Mouse (Mus musculus): ENCODE results near the gene Rbfox1. TPM values are rescaled to one million over a fixed set of nuclear protein-coding genes. Genes with fewer than 3 reads are reported as not detected.

Rbfox1 gene
- polyA plus RNA-seq, 1 experiment = 4.0 TPM

DNA sequence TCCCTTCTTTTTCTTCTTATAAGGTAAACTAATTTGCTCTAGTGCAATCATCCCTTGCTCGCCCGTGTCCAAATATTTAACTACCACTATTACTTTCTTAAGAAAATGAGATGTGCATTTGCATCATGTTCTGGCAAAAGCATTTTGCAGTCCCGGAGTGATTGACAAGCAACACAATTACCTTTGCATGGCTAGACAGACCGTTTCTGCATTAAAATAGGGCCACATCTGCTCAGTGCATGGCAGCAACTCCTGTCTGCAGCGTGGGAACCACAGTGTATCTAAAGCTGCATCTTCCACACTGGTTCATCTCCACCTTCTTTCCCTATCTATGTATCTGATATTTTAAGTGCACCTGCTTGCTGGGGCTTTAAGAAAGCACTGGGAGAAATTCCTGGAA is 1473.9 kb downstream of the Rbfox1 start:
- 78% methylated on average over 5 of the region's 5 CpGs for WGBS
- H3K4me3 ChIP-seq (replicated peaks; ENCODE audit: extremely low read depth, low read depth, low read length) = no peak overlapping the region
- H3K4me1 ChIP-seq (ENCODE audit: control insufficient read depth, insufficient read depth, low read length) = no peaks in the 10 kb centered on the region
- no peak for TF ChIP-seq CTCF (IDR thresholded peaks at IDR 0.05; ENCODE audit: insufficient read depth, low read length)
- TF ChIP-seq POLR2A (IDR thresholded peaks at IDR 0.05; ENCODE audit: borderline replicate concordance, extremely low read depth, low read depth, low read length) = no peak
- no peak for DNase-seq

DNA sequence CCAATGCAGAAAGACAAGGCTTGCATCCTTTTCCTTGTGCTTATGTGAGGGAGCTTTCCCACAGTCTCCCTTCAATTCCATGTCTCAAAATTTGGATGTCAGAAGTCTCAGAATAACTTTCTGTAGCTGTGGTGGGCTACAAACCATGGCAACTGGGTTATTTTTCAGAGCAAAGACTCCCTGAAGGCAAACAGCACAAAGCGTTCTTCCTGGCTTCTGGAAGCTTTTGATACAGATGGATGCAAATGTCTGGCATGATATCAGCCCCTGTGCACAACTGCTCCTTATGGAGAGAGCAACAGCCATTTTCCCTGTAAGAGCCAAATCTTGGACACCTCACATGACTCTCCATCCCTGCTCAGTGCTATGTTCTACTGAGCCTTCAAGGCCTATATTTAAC is 1475.6 kb downstream of the Rbfox1 start:
- H3K4me1 ChIP-seq (ENCODE audit: control insufficient read depth, insufficient read depth, low read length) = no peaks in the 10 kb centered on the region
- H3K4me3 ChIP-seq (replicated peaks; ENCODE audit: extremely low read depth, low read depth, low read length) = no peak overlapping the region
- 82% methylated on average over 1 of the region's 1 CpGs for WGBS
- no peak for DNase-seq
- TF ChIP-seq CTCF (IDR thresholded peaks at IDR 0.05; ENCODE audit: insufficient read depth, low read length) = no peak
- no peak for TF ChIP-seq POLR2A (IDR thresholded peaks at IDR 0.05; ENCODE audit: borderline replicate concordance, extremely low read depth, low read depth, low read length)

DNA sequence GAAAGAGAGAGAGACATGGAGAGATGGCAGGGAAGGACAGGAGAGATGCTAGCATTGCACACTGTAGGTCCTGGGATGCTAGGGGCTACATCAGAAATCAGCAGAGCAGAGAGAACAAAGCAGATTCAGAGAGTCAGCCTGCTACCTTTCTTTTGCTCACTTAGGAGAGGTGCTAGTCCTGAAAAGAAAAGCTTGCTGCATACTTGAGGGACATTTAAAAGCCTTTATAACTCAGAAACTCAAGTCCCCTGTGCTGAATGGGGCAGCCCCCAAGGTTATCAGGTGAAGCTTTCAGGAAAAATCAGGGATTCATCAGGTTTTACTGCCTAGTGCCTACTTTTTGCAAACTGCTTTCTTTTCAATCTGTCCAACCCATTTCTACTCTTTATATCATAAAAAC is 1480.7 kb downstream of the Rbfox1 start:
- DNase-seq = no peak
- no peaks in the 10 kb centered on the region for H3K4me1 ChIP-seq (ENCODE audit: control insufficient read depth, insufficient read depth, low read length)
- no peak overlapping the region for H3K4me3 ChIP-seq (replicated peaks; ENCODE audit: extremely low read depth, low read depth, low read length)
- TF ChIP-seq CTCF (IDR thresholded peaks at IDR 0.05; ENCODE audit: insufficient read depth, low read length) = no peak
- TF ChIP-seq POLR2A (IDR thresholded peaks at IDR 0.05; ENCODE audit: borderline replicate concordance, extremely low read depth, low read depth, low read length) = no peak

DNA sequence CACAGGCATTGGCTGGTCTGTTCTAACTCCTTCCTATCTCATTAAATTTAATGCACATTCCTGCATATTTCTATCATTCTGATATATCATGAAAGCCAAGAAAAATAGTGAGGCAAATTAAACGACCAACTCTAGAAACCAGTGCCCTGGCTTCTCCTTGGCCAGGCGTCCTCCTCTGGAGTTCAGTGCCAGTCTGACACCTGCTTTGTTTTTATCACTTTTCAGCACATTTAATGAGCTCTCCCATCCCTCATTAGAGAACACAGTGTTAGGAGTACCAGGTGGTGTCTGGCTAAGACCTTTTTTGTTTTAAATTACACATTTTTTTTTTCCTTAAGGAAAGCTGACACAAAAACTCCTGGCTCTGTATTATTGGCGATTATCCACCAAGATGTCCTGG is 1489.0 kb downstream of the Rbfox1 start:
- Histone ChIP-seq H3K4me1 (ENCODE audit: control insufficient read depth, insufficient read depth, low read length) (no peaks in the 10 kb centered on the region), H3K4me3 (replicated peaks; ENCODE audit: extremely low read depth, low read depth, low read length) (no peak overlapping the region)
- TF ChIP-seq CTCF (IDR thresholded peaks at IDR 0.05; ENCODE audit: insufficient read depth, low read length) = no peak
- TF ChIP-seq POLR2A (IDR thresholded peaks at IDR 0.05; ENCODE audit: borderline replicate concordance, extremely low read depth, low read depth, low read length) = no peak
- WGBS = 71% methylated on average over 3 of the region's 3 CpGs
- DNase-seq = no peak

DNA sequence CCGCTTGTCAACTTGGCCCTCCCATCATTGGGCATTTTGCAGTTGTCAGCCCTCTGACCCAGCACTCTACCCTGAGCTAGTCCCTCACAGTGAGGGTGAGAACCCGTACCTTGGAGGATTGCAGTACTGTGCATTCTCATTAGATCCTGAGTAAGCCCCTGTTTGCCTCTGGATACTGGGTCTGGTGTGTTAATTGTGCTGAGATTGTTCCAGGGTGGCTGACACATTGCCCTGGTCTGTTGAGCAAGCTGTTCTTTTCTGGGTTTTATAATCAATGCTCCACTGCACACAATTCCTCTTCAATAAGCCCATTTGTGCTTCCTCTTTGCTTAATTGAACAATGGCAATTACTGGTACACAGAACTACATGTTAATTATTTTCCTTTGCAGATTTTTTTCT is 1489.5 kb downstream of the Rbfox1 start:
- DNase-seq = no peak
- TF ChIP-seq POLR2A (IDR thresholded peaks at IDR 0.05; ENCODE audit: borderline replicate concordance, extremely low read depth, low read depth, low read length) (no peak), CTCF (IDR thresholded peaks at IDR 0.05; ENCODE audit: insufficient read depth, low read length) (no peak)
- Histone ChIP-seq H3K4me1 (ENCODE audit: control insufficient read depth, insufficient read depth, low read length) (no peaks in the 10 kb centered on the region), H3K4me3 (replicated peaks; ENCODE audit: extremely low read depth, low read depth, low read length) (no peak overlapping the region)
- 64% methylated on average over 2 of the region's 2 CpGs for WGBS

DNA sequence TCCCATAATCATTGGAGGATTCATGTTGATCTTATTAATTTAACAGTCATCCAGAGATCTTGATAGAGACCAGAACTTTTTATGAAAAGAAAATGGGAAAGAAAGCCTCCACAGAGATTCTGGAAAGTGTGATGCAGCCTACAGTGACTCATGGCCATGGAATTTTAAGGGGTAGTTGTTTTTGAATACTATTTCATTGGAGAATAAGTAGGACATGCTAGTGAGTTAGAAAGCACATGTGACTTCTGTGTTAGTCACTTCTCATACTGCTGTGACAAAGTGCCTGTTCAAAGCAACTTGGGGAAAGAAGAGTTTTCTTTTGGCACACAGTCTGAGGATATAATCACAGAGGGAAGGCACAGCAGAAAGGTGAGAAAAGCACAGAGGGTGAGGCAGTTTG is 1510.9 kb downstream of the Rbfox1 start:
- DNase-seq = no peak
- TF ChIP-seq CTCF (IDR thresholded peaks at IDR 0.05; ENCODE audit: insufficient read depth, low read length) = no peak
- TF ChIP-seq POLR2A (IDR thresholded peaks at IDR 0.05; ENCODE audit: borderline replicate concordance, extremely low read depth, low read depth, low read length) = no peak
- Histone ChIP-seq H3K4me3 (replicated peaks; ENCODE audit: extremely low read depth, low read depth, low read length) (no peak overlapping the region), H3K4me1 (ENCODE audit: control insufficient read depth, insufficient read depth, low read length) (no peaks in the 10 kb centered on the region)

DNA sequence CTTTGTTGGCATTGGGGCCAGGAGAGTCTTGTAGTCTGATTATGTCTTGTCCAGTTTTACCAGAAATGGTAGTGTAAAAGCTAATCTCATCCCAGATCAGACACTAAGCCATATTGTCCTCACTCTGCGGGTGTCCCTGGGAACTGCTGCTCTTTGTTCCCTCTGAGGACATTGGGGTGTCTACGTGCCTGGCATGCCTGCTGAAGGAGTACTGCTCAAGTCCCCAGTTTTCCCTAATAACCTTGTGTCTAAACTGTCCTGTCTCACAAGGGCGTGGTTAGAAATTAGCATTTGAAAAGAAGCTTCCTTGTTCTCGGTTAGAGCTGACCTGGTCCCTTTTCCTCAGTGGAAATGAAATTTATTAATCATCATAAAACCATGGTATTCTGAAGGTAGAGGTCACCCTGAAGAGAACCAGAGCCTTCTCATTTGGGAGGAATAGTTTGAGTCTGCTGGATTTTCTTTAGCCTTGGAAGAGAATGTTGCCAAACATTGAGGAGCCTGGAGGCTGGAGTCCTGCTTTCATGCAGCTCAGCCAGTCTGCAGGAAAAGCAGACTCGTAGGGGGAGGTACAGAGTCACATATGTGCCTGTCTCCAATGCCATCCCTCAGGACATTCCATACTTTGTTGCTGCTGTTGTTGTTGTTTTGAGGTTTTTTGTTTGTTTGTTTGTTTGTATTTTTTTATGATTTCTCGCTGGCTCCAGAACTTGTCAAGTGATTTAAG is 1519.8 kb downstream of the Rbfox1 start:
- TF ChIP-seq CTCF (IDR thresholded peaks at IDR 0.05; ENCODE audit: insufficient read depth, low read length) = no peak
- no peak for TF ChIP-seq POLR2A (IDR thresholded peaks at IDR 0.05; ENCODE audit: borderline replicate concordance, extremely low read depth, low read depth, low read length)
- Histone ChIP-seq H3K4me1 (ENCODE audit: control insufficient read depth, insufficient read depth, low read length) (no peaks in the 10 kb centered on the region), H3K4me3 (replicated peaks; ENCODE audit: extremely low read depth, low read depth, low read length) (no peak overlapping the region)
- WGBS = 62% methylated on average over 6 of the region's 6 CpGs
- DNase-seq = no peak

DNA sequence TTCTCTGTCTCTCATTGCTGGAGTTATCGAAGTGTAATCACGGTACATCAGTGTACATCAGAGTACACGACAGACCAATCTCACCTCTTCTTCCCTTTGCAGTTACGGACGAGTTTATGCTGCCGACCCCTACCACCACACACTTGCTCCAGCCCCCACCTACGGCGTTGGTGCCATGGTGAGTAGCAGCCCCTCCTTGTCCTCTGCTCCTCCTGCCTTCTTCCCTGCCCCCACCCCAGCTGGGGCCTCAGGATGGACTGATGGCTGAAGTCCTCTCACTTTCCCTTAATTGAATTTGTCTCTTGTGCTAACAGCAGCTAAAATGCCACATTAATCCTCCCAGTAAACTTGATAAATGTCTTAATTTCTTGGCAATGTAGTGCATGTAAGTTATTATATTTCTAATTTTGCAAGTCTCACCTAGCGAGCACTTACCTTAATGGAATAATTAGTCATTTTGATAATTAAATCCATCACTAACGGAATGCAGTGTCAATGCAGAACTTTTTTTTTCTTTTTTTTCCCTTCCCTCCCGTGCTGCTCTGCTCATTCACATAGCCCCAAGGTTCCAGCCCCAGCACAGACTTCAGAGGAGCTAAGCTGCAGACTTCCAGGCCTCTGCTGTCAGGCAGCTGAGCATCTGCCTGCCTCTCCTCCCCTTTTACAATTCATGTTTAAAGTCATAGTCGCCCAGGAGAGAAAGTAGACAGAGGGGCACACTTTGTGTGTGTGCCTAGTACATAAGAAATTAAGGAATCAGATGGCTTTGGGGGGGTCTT is 1522.9 kb downstream of the Rbfox1 start:
- no peak for TF ChIP-seq CTCF (IDR thresholded peaks at IDR 0.05; ENCODE audit: insufficient read depth, low read length)
- TF ChIP-seq POLR2A (IDR thresholded peaks at IDR 0.05; ENCODE audit: borderline replicate concordance, extremely low read depth, low read depth, low read length) = no peak
- Histone ChIP-seq H3K4me3 (replicated peaks; ENCODE audit: extremely low read depth, low read depth, low read length) (no peak overlapping the region), H3K4me1 (ENCODE audit: control insufficient read depth, insufficient read depth, low read length) (no peaks in the 10 kb centered on the region)
- 56% methylated on average over 12 of the region's 12 CpGs for WGBS
- DNase-seq = no peak

DNA sequence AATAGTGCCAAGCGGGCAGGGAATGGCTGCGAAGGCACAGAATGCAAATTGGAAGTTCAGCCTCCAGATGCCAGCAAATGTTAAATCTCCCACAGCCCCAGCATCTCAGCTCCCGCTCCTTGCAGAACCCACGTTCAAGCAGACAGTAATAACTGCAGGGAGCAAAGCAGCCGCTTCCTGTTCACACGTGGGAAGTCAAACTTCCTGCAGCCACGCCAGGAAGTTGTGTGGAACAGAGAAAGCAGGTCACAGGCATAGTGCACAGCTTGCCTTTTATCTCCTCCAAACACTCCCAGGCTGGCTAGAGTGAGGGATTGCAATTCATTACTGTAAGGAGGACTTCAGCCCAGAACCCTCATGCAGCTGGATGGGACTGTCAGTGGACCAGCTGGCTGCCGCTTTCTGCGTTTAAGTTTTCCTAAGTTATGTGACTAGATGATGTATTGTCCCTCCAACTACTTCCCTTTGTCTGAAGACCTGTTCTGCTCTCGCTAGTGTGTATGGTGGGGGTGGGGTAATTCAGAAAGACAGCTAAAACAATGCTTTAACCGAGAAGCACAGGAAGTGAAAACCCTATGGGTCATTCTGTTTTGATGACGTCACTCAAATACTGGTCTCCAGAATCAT is 1534.6 kb downstream of the Rbfox1 start:
- 9% methylated on average over 12 of the region's 12 CpGs for WGBS
- no peak for TF ChIP-seq CTCF (IDR thresholded peaks at IDR 0.05; ENCODE audit: insufficient read depth, low read length)
- no peak for DNase-seq
- Histone ChIP-seq H3K4me1 (ENCODE audit: control insufficient read depth, insufficient read depth, low read length) (no peaks in the 10 kb centered on the region; the same call in 1 of the 2 replicates), H3K4me3 (replicated peaks; ENCODE audit: extremely low read depth, low read depth, low read length) (no peak overlapping the region)

Data from lung, adult 2 months (tissue).